Mouse (Mus musculus): Measurements from ENCODE around the gene Ubap1. TPM values are rescaled to one million over a fixed set of nuclear protein-coding genes. Genes with fewer than 3 reads are reported as not detected.

Ubap1 gene
- polyA plus RNA-seq, 1 experiment from 2014 or later = 62.2 TPM

DNA sequence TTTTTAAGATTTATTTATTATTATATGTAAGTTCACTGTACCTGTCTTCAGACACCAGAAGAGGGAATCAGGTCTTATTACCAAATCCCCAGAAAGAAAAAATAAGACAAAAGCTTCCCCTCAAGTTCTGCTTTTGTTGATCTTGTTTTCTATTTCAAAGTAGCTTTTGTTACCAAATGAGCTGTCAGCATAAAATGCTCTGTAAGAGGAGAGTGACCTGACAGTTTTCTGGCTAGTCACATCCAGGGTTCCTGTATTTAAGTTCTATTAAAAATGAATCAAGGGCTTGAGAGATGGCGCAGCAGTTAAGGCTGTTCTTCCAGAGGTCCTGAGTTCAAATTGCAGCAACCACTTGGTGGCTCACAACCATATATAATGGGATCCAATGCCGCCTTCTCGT is 12.3 kb downstream of the Ubap1 start:
- H3K4me2 ChIP-seq (ENCODE audit: low read depth, severe bottlenecking) = no peak overlapping the region
- H3K4me1 ChIP-seq (ENCODE audit: control insufficient read depth, insufficient read depth, low read length) = no peaks in the 10 kb centered on the region
- no peaks in the 10 kb centered on the region for H3K36me3 ChIP-seq (ENCODE audit: control insufficient read depth, insufficient read depth, low read length)
- no peaks in the 10 kb centered on the region for H3K27me3 ChIP-seq (ENCODE audit: control insufficient read depth, insufficient read depth, low read length)
- H3K27ac ChIP-seq (replicated peaks; ENCODE audit: low read depth, low read length) = no peak overlapping the region
- no peak overlapping the region for H3K9ac ChIP-seq (ENCODE audit: low read length)
- no peak overlapping the region for H3K4me3 ChIP-seq (ENCODE audit: low read depth, low read length)
- DNase-seq (ENCODE audit: low spot score) (no peak), ATAC-seq (ENCODE audit: insufficient number of reproducible peaks, low FRiP score, low TSS enrichment, low read depth) (no peak)
- WGBS = 95% methylated on average over 3 of the region's 3 CpGs
- H3K9me3 ChIP-seq (ENCODE audit: control insufficient read depth, low read length) = no peaks in the 10 kb centered on the region

DNA sequence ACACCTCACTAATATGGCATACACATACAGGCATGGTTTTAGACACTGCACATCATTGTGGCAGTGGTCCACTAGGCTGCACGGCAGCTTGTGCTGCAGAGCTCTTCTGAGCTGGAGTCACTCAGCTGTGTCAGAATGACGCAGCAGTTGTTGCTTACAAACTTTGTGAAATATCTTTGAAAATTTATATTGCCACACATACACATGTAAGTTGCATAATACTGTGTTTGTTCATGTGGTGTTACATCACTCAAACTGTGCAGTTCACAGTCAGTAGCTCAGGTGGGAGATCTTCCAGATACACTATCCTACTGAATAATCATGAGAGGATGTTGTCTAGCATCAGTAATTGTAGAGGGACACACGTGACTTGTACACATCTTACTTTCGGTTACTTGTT is 19.4 kb downstream of the Ubap1 start:
- Histone ChIP-seq H3K4me1 (ENCODE audit: control insufficient read depth, insufficient read depth, low read length) (no peaks in the 10 kb centered on the region), H3K9ac (ENCODE audit: low read length) (no peak overlapping the region), H3K9me3 (ENCODE audit: control insufficient read depth, low read length) (no peaks in the 10 kb centered on the region), H3K4me2 (ENCODE audit: low read depth, severe bottlenecking) (no peak overlapping the region), H3K27me3 (ENCODE audit: control insufficient read depth, insufficient read depth, low read length) (no peaks in the 10 kb centered on the region), H3K36me3 (ENCODE audit: control insufficient read depth, insufficient read depth, low read length) (peaks cover 2% of the 10 kb centered on the region; the same call in 1 of the 2 replicates), H3K4me3 (ENCODE audit: low read depth, low read length) (no peak overlapping the region), H3K27ac (replicated peaks; ENCODE audit: low read depth, low read length) (no peak overlapping the region)
- no peak for ATAC-seq (ENCODE audit: insufficient number of reproducible peaks, low FRiP score, low TSS enrichment, low read depth)
- 91% methylated on average over 4 of the region's 4 CpGs for WGBS
- no peak for DNase-seq (ENCODE audit: low spot score)

DNA sequence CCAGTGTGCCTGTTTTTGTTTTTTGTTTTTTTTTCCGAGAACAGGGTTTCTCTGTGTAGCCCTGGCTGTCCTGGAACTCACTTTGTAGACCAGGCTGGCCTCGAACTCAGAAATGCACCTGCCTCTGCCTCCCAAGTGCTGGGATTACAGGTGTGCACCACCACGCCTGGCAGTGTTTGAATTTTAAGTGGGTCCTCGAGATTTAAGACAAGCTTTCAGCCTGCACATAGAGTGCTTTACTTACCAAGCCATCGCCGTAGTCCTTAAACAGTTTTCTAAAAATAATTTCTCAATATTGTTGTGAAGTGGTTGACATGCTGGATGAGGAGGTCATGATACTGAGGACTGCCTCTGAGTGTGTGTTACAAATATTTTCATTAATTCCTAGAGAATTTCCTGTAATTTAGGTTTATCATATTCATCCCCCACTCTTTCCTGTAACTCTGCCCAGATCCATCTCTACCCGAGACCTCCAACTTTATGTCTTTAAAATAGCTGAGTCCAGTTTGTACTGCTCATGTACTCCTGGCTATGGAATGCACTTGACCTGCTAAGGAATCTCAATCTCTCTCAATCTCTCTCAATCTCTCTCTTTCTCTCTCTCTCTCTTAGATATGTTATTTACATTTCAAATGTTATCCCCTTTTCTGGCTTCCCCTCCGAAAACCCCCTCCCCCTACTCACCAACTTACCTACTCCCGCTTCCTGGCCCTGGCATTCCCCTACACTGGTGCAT is 21.1 kb downstream of the Ubap1 start:
- WGBS = 93% methylated on average over 9 of the region's 9 CpGs
- peaks cover 4% of the 10 kb centered on the region; the same call in 1 of the 2 replicates for H3K36me3 ChIP-seq (ENCODE audit: control insufficient read depth, insufficient read depth, low read length)

DNA sequence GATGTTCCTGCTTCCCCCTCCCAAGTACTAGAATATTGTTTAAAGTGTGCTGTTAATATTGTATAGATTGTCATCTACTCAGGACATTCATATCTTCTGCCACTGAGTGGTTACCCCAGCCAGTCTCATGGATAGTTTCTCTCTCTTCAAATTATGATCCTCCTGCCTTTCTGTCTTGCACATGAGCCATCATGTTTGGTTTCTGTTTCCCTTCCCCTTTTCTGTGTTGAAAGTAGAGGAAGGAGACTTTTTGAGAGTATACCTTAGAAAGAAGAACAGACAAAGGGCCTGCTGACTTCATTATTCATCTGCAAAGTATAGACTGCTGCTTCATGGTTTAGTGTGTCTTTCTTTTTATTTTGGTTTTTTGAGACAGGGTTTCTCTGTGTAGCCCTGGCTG is 28.8 kb downstream of the Ubap1 start:
- no peaks in the 10 kb centered on the region for H3K9me3 ChIP-seq (ENCODE audit: control insufficient read depth, low read length)
- no peaks in the 10 kb centered on the region for H3K27me3 ChIP-seq (ENCODE audit: control insufficient read depth, insufficient read depth, low read length)
- no peak overlapping the region for H3K9ac ChIP-seq (ENCODE audit: low read length)
- peaks cover 14% of the 10 kb centered on the region for H3K36me3 ChIP-seq (ENCODE audit: control insufficient read depth, insufficient read depth, low read length)
- no peak overlapping the region for H3K4me2 ChIP-seq (ENCODE audit: low read depth, severe bottlenecking)
- no peaks in the 10 kb centered on the region for H3K4me1 ChIP-seq (ENCODE audit: control insufficient read depth, insufficient read depth, low read length)
- H3K4me3 ChIP-seq (ENCODE audit: low read depth, low read length) = no peak overlapping the region
- ATAC-seq (ENCODE audit: insufficient number of reproducible peaks, low FRiP score, low TSS enrichment, low read depth) = no peak
- no peak overlapping the region for H3K27ac ChIP-seq (replicated peaks; ENCODE audit: low read depth, low read length)
- DNase-seq (ENCODE audit: low spot score) = no peak

More for the DNA sequence above, 21.1 kb downstream of the Ubap1 start:
- DNase-seq (ENCODE audit: low spot score) = no peak
- no peak for ATAC-seq (ENCODE audit: insufficient number of reproducible peaks, low FRiP score, low TSS enrichment, low read depth)
- H3K4me3 ChIP-seq (ENCODE audit: low read depth, low read length) = no peak overlapping the region
- no peak overlapping the region for H3K27ac ChIP-seq (replicated peaks; ENCODE audit: low read depth, low read length)
- no peak overlapping the region for H3K9ac ChIP-seq (ENCODE audit: low read length)
- H3K27me3 ChIP-seq (ENCODE audit: control insufficient read depth, insufficient read depth, low read length) = no peaks in the 10 kb centered on the region
- H3K4me2 ChIP-seq (ENCODE audit: low read depth, severe bottlenecking) = no peak overlapping the region
- H3K4me1 ChIP-seq (ENCODE audit: control insufficient read depth, insufficient read depth, low read length) = no peaks in the 10 kb centered on the region
- H3K9me3 ChIP-seq (ENCODE audit: control insufficient read depth, low read length) = no peaks in the 10 kb centered on the region

DNA sequence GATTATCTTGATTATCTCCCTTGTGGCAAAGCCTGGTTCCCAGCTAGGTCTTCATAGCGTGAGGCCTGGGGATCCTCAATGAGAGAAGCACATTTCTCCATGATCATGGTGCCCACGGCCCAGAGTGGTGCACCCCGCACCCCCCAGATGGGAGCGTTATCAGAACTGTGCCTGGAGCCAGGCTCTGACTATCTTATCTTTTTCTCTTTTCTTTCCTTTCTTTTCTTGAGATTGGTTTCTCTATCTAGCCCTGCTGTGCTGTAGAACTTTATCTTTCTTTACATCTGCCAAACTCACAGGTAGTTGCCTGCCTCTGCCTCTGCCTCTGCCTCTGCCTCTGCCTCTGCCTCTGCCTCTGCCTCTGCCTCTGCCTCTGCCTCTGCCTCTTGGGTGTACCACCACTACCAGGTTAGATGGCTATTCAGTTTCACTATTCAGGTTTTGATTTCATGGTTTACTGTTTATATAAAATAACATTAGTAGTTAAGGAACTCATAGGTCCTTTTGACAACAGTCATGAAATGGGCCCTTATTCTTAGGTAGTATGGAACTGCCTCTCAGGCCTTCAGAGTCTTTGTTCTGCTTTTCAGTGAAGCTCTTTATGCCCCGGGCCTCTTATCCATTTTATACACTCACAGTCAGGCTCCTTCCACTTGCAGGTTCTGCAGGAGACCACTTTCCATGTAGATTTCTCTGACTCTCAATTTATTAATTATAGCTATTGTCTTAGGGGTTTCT is 32.6 kb downstream of the Ubap1 start:
- no peak overlapping the region for H3K4me2 ChIP-seq (ENCODE audit: low read depth, severe bottlenecking)
- DNase-seq (ENCODE audit: low spot score) = no peak
- 95% methylated on average over 5 of the region's 5 CpGs for WGBS
- peaks cover 17% of the 10 kb centered on the region for H3K36me3 ChIP-seq (ENCODE audit: control insufficient read depth, insufficient read depth, low read length)
- H3K27ac ChIP-seq (replicated peaks; ENCODE audit: low read depth, low read length) = no peak overlapping the region
- H3K27me3 ChIP-seq (ENCODE audit: control insufficient read depth, insufficient read depth, low read length) = no peaks in the 10 kb centered on the region
- no peaks in the 10 kb centered on the region for H3K4me1 ChIP-seq (ENCODE audit: control insufficient read depth, insufficient read depth, low read length)
- ATAC-seq (ENCODE audit: insufficient number of reproducible peaks, low FRiP score, low TSS enrichment, low read depth) = no peak
- no peak overlapping the region for H3K4me3 ChIP-seq (ENCODE audit: low read depth, low read length)
- H3K9ac ChIP-seq (ENCODE audit: low read length) = no peak overlapping the region
- H3K9me3 ChIP-seq (ENCODE audit: control insufficient read depth, low read length) = no peaks in the 10 kb centered on the region

DNA sequence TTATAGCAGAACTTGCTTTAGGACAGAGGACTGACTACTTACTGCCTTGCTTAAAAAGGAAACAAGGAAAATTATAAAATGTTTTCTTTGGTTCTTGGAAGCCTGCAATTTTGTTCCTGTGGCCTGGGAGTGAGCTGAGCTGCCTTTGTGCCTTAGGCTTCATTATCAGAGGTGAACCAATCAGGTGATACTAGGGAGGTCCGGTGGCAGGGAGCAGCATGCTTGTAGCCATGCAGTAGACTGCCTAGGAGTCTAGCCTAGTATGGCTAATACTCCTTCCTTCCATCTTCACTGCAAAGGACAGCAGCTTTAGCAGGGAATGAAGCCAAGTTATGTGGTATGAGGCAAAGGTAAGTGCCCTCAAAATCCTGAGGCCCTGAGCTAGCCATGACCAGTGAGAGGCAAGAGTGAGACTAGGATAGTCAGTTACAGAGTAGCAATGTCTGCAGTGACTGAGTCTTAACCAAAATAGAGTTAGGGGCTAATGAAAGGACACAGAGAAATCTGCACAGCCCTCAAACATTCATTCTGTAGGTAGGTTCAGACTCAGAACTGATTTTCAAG is 37.7 kb downstream of the Ubap1 start:
- H3K9me3 ChIP-seq (ENCODE audit: control insufficient read depth, low read length) = no peaks in the 10 kb centered on the region
- no peaks in the 10 kb centered on the region for H3K4me1 ChIP-seq (ENCODE audit: control insufficient read depth, insufficient read depth, low read length)
- no peak overlapping the region for H3K4me3 ChIP-seq (ENCODE audit: low read depth, low read length)
- 86% methylated on average over 1 of the region's 1 CpGs for WGBS
- no peak for DNase-seq (ENCODE audit: low spot score)
- H3K36me3 ChIP-seq (ENCODE audit: control insufficient read depth, insufficient read depth, low read length) = peaks cover 7% of the 10 kb centered on the region; the same call in 1 of the 2 replicates
- no peak overlapping the region for H3K4me2 ChIP-seq (ENCODE audit: low read depth, severe bottlenecking)
- H3K9ac ChIP-seq (ENCODE audit: low read length) = no peak overlapping the region
- ATAC-seq (ENCODE audit: insufficient number of reproducible peaks, low FRiP score, low TSS enrichment, low read depth) = no peak
- no peak overlapping the region for H3K27ac ChIP-seq (replicated peaks; ENCODE audit: low read depth, low read length)
- H3K27me3 ChIP-seq (ENCODE audit: control insufficient read depth, insufficient read depth, low read length) = no peaks in the 10 kb centered on the region

DNA sequence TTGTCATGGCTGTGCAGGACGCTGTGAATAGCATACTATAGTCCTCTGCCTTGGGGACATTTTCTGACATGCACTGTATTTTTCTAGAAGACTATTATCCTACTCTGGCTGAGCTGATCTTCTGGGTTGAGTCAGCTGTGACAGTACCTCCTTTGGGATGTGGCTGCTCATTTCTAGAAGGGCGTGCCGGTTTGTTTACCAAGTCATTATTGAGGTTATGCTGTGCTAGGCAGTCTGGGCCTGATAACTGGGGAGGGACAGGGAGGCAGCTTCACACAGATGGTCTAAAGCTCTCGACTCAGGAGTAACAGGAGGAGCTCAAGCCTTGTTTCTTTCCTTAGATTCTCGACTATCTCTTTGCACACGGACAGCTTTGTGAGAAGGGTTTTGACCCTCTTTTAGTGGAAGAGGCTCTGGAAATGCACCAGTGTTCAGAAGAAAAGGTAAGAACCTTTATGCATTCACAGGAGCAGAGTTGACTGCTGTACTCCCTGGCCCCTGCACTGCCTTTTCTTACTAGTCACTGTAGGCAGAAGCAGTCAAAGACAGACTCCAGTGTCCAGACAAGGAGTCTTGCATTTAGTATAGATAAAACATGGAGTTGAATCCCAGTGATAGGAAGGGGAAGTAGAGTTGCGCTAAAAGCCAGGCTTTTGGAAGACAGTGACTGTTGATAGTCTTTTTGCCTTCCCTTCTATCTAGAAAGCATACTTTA is 39.1 kb downstream of the Ubap1 start:
- H3K9ac ChIP-seq (ENCODE audit: low read length) = no peak overlapping the region
- DNase-seq (ENCODE audit: low spot score) (no peak), ATAC-seq (ENCODE audit: insufficient number of reproducible peaks, low FRiP score, low TSS enrichment, low read depth) (no peak)
- H3K9me3 ChIP-seq (ENCODE audit: control insufficient read depth, low read length) = no peaks in the 10 kb centered on the region
- no peak overlapping the region for H3K4me2 ChIP-seq (ENCODE audit: low read depth, severe bottlenecking)
- H3K27ac ChIP-seq (replicated peaks; ENCODE audit: low read depth, low read length) = no peak overlapping the region
- H3K27me3 ChIP-seq (ENCODE audit: control insufficient read depth, insufficient read depth, low read length) = no peaks in the 10 kb centered on the region
- H3K4me3 ChIP-seq (ENCODE audit: low read depth, low read length) = no peak overlapping the region
- no peaks in the 10 kb centered on the region for H3K4me1 ChIP-seq (ENCODE audit: control insufficient read depth, insufficient read depth, low read length)
- peaks cover 5% of the 10 kb centered on the region; the same call in 1 of the 2 replicates for H3K36me3 ChIP-seq (ENCODE audit: control insufficient read depth, insufficient read depth, low read length)
- WGBS = 89% methylated on average over 7 of the region's 7 CpGs

DNA sequence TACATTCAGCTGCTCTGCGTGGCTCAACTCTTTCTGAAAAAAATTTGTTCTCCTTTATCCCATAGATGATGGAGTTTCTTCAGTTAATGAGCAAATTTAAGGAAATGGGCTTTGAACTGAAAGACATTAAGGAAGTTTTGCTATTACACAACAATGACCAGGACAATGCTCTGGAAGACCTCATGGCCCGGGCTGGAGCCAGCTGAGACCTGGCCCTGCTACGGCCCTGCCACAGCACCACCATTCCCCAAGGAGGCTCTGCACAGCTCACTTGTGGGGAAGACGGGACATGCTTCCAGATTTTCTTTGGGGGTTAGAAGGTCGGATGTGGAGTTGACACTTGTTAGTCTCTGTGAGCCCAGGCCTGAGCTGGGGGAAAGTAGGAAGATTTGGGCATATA is 39.8 kb downstream of the Ubap1 start:
- no peak overlapping the region for H3K4me2 ChIP-seq (ENCODE audit: low read depth, severe bottlenecking)
- H3K4me3 ChIP-seq (ENCODE audit: low read depth, low read length) = no peak overlapping the region
- ATAC-seq (ENCODE audit: insufficient number of reproducible peaks, low FRiP score, low TSS enrichment, low read depth) (no peak), DNase-seq (ENCODE audit: low spot score) (no peak)
- H3K9me3 ChIP-seq (ENCODE audit: control insufficient read depth, low read length) = no peaks in the 10 kb centered on the region
- H3K27me3 ChIP-seq (ENCODE audit: control insufficient read depth, insufficient read depth, low read length) = no peaks in the 10 kb centered on the region
- H3K27ac ChIP-seq (replicated peaks; ENCODE audit: low read depth, low read length) = no peak overlapping the region
- no peaks in the 10 kb centered on the region for H3K4me1 ChIP-seq (ENCODE audit: control insufficient read depth, insufficient read depth, low read length)
- WGBS = 86% methylated on average over 5 of the region's 5 CpGs
- H3K36me3 ChIP-seq (ENCODE audit: control insufficient read depth, insufficient read depth, low read length) = peaks cover 4% of the 10 kb centered on the region
- H3K9ac ChIP-seq (ENCODE audit: low read length) = no peak overlapping the region
